Mouse (Mus musculus) cerebellum, adult 18-20 months (tissue): Measurements from ENCODE around the gene Ptch1.

Source experiments
- DNase-seq, 2 experiments: peaks; one replicate each; pipeline ENCODE4 v3.0.0; 2021

The Ptch1 gene

DNA sequence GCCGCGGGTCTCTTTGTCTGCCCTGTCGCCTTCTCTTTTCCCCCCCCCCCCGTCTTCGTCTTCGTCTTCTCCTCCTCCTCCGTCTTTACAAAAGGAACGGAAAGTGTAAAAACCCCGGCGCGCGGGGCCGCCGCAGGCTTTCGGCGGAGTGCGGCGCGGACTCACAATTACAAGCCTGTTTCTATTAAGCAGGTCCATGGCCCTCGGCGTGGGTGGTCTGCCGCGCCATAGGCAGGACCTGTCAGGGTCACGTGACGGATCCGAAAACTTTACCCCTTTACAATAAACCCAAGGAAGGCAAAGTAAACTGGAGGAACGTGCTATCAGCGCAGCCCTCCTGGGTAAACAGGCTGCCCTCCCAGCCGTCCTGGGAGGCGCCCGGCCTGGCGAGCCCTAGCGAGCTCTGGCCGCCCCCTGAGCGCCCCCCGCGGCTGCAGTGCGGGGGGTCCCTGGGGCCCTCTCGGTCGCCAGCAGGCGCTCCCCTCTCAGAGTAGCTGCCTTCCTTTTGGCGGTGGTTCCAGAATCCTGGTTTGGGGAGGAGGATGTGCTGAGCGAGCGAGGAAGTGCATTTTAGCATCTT is at the start of gene Ptch1:
Gene Ptch1 (minus strand): TSS at position 343 of the 580 bp plus-strand sequence.
- peak; percentile 46 to 58 for DNase-seq

DNA sequence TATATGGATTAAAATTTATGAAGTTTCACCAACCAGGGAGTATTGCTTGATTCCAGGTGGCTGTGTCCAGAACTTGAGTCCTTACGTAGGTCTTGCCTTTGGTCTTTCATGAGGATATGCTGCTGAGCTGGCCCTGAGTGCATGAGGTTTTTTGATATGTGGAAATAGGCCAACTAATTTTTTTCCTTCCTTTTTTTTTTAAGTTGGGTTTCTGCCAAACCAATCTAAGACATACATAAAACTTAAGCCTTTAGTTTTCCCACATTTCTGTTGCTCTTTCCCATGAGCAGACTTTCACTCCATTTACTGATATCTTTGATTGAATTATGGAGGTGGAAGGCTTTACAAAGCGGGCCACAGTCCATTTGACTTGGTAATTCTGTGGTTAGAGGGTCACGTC is 47.9 kb upstream of the Ptch1 start:
- DNase-seq, result no peak

DNA sequence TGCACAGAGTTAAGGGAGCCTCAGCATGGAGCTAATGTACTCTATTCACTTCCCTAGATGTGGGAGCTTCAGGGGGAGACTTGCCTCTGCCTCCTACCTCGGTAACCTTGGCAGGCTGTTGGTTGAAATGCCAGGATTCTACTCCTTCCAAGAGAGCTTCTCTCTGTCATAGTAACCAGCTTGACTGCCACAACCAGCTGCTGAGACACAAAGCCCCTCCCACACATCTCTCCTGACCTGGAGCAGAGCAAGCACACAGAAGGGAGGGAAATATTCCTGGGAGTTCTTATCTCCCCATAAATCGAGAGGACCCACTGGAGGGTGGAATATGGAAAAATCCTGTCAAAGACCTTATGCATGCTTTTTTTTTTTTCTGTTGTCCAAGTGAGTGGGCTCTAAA is 39.8 kb upstream of the Ptch1 start:
- DNase-seq, result no peak

DNA sequence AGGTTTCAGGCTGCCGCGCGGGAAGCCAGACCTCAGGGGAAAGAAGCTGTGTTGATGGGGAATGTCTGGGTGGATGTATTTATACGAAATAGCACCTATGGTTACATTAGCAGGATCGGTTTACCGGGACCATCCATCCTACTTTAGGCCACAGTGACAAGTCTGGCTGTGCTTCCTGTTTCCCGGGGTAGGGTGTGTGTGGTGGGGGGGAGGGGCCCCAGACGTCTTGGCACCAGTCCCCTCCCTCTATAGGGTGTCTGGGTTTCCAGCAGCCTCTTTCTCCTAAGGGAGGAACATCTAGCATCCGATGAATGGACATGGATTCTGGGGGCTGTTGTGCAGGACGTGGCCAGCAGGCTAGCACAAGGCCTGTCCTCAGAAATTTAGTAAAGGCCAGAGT is 36.3 kb upstream of the Ptch1 start:
- DNase-seq, result no peak

DNA sequence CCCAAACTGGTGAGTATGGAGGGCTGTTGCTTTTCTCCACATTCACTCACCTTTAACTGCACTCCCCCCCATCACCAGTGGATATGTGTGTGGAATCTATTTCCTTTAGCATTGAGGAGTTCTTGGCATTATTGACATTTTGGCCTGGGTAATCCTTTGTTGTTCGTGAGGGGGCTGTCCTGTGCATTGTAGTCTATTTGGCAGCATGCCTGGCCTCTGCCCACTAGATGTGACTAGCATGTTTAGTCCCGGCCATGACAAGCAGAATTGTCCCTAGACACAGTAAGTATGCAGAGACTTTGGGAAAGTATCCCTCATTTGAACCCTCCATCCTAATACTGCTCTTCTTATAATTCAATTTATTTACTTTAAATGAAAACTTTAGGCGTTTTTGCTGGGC is 24.2 kb upstream of the Ptch1 start:
- no peak for DNase-seq

DNA sequence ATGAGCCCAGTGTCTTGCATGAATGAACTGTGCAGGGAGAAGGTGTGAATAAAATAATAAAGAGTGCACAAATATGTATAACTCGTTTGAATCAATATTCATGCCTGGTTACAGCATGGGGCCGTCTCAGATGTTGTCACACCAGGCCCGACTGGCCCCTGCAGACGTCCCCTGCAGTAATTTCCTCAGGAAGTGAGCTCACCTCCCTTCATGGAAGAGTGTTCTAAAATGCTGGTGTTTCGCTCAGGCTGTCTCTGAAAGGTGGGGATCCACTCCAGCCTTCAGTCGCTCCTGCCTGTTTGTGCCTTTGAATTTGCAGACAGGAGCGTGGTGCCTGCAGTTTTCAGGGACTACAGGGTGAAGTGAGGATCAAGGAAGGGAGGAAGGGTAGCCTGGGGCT is 22.5 kb upstream of the Ptch1 start:
- no peak for DNase-seq

DNA sequence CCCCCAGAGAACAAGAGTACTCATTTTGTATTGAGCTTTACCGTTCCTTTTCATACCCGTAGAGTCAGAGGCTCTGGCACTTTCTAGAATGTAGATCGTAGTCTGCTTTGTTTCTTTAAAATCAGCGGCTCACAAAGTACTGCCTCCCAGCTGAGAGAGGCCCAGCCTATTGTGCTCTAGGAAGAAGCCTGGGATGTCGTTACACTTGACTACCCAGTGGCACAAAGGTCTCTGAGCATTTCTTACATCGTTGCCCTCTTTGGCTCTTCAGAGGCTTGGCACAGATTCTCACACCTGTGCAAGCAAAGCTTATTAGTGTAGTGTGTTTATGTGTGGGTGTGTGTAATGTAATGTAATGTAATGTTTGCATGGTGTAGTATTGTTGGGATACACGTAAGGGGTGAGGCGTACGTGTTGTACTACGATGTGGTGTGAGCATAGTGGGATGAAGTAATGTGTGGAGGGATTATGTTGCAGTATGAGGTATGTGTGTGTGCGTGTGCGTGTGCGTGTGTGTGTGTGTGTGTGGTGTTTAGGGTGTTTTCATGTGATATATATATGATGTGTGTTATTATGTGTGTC is 20.2 kb upstream of the Ptch1 start:
- DNase-seq, result no peak

DNA sequence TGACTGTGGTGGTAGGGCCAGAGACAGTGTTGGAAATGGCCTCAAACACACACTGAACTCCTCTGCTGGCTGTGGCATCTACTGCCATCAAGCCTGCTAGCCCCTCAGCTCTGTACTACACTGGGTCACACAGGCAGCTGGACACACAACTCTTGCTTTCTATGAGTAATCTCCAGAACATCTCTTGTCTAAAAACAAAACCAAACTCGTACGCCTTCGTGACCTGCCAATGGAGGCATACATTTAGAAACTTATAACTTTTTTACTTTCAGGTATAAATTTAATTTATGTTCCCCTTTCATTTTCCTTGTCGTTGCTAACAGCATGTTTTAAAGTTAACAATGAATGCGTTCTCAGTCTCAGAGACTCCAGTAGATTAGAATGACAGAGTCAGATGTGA is 19.4 kb upstream of the Ptch1 start:
- no peak for DNase-seq

DNA sequence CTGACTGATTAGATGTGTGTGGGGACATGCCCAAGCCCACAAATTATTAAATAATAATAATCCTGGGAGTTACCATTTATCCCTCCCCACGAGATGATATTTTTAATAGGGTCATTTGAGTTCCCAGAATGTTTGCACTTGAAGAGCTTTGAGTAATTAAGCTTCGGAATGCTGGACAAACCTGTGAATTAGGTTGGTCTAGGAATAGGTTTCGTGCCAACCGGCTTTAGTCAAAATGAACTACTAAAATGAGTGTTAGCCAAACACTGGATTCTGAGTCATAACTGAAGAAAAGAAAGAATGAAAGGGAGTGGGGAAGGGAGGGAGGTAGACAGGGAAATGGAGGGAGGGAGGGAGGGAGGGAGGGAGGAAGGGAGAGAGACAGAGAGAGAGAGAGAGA is 1.2 kb upstream of the Ptch1 start:
- DNase-seq, result no peak

DNA sequence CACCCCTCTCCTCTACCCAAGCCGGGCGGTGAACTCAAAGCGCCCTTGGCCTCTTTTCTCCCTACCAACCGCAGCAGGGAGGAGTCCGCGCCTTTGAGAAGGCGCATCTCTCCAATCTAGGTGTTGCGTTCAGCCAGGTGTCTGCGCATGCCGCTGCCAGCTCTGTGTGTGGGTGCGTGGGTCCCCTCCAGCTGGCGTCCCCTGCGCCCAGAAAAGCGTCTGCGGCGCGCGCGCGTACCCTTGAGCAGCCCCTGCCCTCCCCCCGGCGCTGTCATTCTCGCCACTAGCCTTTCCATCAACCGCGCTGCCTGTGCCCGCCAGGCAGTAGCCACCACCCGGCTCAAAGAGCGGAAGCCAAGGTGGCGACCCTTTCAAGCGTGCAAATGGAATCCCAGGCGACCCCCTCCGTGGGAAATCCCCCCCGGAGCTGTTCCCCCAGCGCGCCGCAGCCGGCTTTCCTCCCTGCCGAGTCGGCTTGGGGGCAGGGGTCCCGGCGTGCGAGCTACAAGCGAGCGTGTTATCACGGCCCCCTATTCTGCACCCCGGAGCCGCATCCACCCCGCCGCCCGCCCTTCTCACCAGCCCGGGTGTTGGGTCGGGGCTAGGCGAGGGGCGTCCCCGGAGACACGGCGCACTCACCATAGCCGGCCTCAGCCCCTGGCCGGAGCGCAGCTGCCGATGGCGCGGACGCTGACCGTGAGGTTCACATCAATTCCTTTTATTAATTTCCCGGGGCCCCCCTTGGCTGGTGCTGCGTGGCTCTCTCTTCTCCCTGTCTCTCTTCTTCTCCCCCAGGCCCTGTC is 744 bp downstream of the Ptch1 start:
- DNase-seq, result peak; percentile 43 to 59

DNA sequence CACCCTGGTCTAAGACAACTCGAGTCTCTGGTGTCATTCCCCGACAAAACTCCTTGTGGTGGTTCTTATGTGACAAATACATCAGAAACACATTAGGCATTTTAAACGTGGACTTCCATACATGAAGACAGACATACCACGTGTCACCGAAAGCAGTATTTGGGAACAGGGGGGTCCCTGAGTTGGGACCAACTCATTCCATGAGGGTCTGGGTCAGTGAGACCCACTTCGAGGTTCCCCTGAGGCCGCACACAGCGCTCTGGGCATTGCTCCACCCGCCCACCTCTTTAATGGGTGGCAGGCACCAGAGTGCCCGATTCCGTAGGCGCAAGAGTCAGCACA is 1.3 kb downstream of the Ptch1 start:
- no peak for DNase-seq

DNA sequence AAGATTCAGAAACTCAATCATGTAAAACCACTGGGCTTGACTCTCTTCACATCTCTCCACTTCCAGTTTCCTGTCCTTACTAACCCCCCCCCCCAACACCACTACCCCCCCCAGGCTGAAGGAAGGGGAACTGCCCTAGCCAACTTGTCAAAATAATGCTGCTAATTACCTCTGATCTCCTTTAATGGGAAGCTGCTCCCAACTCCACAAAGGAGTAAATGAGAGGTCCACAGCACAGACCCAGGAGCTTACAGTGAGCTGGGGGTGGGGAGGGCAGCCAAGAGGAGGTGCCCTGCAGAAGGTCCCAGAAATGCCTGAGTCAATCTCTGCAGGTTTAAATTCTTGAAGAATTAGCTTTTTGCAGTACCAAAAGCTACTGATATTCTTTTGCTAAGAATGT is 2.9 kb downstream of the Ptch1 start:
- no peak for DNase-seq

DNA sequence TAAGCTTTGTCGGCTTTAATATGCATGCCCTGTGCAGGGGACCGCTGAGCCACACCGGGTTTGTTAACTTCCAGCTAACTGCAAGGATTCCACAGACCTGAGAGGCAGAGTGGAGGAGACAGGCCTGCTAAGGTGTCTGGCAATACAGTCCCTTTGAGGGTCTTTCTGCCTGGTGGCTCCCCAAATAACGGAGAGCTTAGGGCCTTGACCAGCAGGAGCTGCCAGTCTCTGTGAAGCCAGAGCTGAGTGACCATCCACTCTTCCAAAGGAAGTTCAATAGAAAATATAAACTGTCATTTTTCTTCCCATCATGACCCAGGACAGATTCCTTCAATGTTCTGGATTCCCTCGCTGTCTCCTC is 4.0 kb downstream of the Ptch1 start:
- no peak for DNase-seq

DNA sequence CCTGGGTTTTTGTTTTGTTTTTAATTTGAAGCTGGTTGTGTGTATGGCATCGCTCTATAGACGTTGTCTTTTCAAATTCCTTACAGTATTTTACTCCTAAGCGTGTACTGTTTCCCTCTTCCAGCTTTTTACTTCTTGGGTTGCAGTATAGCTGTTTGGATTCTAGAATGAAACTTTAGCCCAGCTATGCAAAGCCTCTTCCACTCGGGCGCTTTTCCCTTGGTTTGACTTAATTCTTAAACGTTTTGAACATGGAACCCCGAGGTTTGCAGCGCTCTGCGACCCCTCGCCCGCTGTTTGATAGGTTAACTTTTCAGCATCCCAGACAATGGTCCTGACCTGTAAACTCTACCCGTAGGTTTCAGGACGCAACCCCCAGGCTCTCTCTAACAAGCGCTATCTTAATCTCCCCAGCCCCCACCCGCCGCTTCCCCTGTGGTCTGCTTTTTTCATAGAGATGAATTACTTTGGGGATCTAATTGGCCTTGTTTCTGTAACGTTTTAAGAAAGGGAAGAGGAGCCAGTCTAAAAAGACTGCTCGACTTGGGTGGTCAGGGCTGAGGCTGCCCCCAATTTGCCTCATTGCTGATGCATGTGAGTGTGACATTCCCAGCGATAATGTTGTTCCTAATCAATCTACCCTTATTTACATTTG is 4.5 kb downstream of the Ptch1 start:
- DNase-seq, result no peak

DNA sequence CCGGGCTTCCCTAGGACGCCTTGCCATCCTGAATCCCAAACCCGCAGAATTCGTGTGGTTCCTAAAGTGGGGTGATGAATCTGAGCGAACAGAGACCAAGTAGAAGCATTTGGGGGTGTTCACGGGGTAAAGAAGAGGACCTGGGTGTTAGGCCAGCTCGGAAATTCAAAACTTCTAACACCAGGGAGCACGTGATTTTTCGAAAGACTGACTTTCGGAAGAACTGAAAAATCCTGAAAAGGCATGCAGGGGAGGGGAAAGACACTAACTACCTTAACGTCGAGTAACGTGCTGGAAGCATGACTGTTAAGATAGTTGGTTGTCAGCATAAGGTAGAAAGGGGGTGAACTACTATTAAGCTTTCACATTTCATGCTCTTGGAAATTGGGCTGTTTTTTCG is 5.1 kb downstream of the Ptch1 start:
- DNase-seq, result no peak

DNA sequence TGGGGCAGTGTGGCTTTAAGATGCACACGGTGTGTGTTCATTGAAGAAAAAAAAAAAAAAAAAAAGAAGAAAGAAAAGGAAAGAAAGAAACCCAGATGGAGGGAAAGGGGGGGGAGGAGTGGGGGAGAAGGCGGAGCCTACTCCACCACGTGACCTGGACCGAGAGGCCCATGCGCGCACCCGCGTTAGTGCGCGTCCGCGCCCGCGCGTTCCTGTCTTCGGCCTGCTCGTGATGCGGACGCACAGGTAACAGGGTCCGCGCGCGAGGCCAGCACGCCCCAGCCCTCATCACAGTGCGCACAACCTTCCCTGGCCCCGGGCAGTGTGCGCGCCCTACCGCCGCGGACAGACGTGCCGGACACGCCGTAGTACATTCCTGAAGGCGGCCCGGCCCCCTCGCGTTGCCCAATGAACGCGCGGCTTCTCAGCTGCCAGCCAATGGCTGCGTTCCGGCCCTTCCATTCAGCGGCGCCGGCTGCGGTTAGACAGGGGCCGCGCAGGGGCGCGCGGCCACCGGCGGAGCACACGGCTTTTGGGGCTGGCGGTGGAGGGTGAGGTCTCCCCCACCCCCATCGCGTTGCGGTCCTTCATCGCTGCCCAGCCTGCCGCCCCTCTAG is 5.6 kb downstream of the Ptch1 start:
- peak; percentile 95 to 97 for DNase-seq

DNA sequence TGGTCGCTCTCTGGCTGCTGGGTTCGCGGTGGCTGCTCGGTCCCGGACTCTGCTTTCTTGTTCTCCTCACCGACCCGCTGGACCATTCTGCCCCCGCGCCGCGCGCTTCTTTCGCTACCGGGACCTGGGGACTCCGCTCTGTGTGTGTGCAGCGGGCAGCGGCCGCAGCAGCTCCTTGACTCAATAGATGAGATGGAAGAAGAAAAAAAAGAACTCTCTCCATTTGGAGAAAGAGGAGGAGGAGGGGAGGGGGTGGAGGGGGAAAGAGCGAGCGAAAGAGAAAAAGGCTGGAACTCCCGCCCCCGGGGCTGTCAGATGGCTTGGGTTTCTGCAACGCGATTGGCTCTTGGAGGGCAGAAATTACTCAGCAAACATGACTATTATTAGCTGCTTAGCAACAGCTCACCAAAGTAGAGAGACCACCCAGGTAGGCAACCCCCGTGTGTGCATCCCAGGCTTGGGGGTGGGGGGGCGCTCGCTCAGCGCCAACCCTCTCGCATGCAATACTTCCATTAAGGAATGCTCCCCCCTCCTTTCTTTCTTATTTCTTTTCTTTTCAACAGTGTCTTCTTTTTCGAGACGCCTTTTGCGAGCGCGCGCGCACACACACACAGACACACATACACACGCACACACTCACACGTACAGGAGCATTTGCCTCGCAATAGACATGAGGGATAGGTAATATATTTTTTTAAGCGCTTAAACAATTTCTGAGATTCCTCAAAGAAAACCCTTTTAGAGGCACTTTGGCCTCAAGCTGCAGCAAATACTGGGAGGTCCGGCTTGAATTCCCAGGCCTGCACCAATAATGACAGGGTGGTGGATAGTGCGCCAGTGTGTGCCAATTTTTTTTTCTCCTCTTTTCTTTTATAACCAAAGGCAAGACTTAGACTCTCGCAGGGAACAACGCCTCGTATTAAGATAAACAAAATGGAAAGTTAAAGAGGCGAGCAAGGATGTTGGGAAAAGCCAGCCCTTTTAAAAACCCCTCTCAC is 7.1 kb downstream of the Ptch1 start:
- DNase-seq, result peak; percentile 86 to 92

DNA sequence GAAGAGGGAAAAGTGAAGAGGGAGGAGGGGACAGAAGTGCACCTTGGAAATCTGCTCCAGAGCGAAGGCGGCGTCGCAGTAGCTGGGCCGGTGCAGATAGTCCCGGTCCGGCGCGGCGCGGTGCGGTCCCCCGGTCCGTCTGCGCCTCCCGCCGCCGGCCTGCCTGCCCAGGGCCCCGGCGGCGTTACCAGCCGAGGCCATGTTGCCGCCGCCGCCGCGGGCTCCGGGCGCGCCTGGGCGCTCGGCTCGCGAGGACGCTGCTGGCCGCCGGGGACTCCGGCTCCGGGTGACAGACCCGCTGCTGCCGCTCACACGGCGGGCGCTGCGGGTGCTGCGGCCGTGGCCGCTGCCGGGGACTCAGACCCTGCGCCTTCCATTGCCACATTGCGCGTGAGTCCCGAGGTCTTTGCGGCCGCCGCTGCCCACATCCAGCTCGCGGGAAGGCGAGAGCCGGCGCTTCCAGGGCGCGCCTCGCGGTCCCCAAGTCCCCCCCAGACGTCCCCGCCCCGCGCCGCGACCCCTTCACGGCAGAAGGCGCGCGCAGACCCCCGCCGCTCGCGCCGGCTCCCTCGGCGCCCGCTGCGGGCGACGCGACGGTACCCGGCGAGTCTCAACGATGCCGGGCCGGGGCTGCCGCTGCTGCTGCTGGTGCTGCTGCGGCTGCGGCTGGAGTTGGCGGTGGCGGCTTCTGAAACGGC is 7.9 kb downstream of the Ptch1 start:
- peak in 1 of 2 experiments; percentile 75 for DNase-seq

DNA sequence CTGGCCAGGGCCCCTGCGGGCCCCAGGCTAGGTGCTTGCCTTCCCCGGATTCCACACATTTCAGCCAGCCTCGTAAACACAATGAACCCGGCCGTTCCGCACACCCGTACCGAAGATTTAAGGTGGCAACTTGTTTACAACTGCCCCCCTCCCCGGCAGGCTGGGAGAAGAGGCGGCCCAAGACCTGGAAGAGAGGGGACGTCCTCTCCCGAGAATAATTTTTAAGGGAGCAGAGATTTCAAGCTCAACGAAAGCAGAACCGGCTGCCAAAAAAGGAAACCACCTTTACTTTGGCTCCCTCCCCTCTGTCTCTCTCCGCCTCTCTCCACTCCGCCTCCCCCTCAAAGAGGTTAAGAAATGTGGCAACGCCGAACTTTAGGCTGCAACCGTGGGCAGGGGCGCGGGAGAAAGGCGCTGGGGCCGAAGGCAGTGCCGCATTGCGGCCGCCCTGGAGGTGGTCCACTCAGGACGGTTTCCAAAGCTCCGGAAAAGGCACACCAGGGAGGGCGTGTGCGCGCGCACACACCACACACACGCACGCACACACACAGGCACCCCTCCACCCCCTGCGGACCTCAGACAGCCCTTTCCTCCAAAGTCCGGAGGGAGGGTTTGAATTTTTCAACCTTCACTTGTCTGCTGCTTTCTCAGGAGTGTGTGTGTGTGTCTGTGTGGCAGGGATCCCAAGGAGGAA is 8.6 kb downstream of the Ptch1 start:
- DNase-seq, result peak; percentile 67 to 76

DNA sequence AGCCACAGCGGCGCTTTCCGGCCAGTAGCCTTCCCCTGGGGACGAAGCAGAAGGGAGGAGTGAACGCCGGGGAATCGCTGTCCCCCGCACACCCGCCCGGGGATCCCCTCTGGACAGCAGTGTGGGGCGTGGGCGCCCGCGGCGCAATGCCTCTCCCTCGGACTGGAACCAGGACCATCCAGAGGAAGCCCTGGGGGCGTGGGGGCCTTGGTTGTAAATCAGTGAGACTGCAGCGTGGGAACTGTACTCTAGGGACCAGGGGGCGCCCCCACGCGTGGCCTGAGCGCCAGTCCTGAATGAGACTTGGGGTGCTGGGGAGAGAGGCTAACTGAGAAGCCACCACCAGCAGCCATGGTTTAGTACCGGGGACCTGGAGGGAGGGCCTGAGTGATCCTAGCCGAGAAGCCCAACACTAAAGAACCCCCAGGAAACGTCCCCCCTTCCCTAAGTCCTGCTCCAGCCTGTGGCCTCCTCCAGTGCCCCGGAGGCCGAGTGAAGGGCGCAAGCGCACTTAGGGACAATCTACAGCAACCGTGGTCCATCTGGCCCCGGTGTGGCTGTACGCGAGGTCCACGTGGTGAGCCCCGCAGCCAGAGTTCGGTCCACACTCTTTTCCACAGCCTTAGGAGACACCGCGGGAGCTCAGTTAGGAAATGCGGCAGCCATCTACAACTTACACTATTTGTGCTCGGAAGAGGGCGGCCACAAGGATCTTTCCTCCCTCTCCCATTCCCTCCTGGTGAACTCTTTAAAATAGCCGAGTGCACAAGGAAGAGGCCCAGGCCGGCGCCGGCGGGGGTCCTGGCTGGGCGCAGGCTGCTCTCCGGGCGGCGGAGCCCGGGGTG is 9.4 kb downstream of the Ptch1 start:
- DNase-seq, result peak; percentile 59 to 71
